Mouse (Mus musculus) limb, embryonic 12.5 days (tissue): ENCODE measurements around the gene Tcf20. TPM values are rescaled to one million over a fixed set of nuclear protein-coding genes. Genes with fewer than 3 reads are reported as not detected.

Source experiments
- ATAC-seq: fragments of 200-750 bp; cut with Nextera tagmentation; 2 replicates; pipeline ENCODE4 v1.8.0; 2017; ENCODE audit warnings: low read depth, moderate TSS enrichment; ENCODE audit not compliant: insufficient number of reproducible peaks, insufficient read depth, low FRiP score, low TSS enrichment
- H3K27ac ChIP-seq: fragments of 300-500 bp; sonication (generic); 2 replicates; pipeline ENCODE4 v1.5.1; 2016; ENCODE audit warnings: mild to moderate bottlenecking, moderate library complexity
- H3K27me3 ChIP-seq: fragments of 300-500 bp; sonication (generic); 2 replicates; pipeline ENCODE4 v1.6.1; 2016; ENCODE audit warnings: mild to moderate bottlenecking, moderate library complexity
- H3K36me3 ChIP-seq: fragments of 300-500 bp; sonication (generic); 2 replicates; pipeline ENCODE4 v1.6.1; 2016; ENCODE audit warnings: mild to moderate bottlenecking, moderate library complexity
- H3K4me1 ChIP-seq: fragments of 300-500 bp; sonication (generic); replicated peaks from 2 replicates; pipeline ENCODE4 v1.6.1; 2016
- H3K4me2 ChIP-seq: fragments of 300-500 bp; sonication (generic); 2 replicates; pipeline ENCODE4 v1.6.1; 2016; ENCODE audit warnings: mild to moderate bottlenecking, moderate library complexity
- H3K4me3 ChIP-seq: fragments of 300-500 bp; sonication (generic); replicated peaks from 2 replicates; pipeline ENCODE4 v1.5.1; 2016; ENCODE audit warnings: mild to moderate bottlenecking
- H3K9ac ChIP-seq: fragments of 300-500 bp; sonication (generic); replicated peaks from 2 replicates; pipeline ENCODE4 v1.6.1; 2016; ENCODE audit warnings: mild to moderate bottlenecking, moderate library complexity
- H3K9me3 ChIP-seq: fragments of 300-500 bp; sonication (generic); 2 replicates; pipeline ENCODE4 v1.6.1; 2016; ENCODE audit warnings: mild to moderate bottlenecking, moderate library complexity
- WGBS: fragments of 180-500 bp; shearing (Covaris S2); methylation state at CpG from one replicate; pipeline ENCODE4 v1.1.7; 2016; 5-methylcytosine and 5-hydroxymethylcytosine counted together
- polyA plus RNA-seq: library from polyadenylated mRNA; unstranded; fragments of >200 nt; fragmentation: Nextera tagmentation; extraction: Ambion mirVana; gene quantifications from 2 replicates; pipeline ENCODE4 v1.2.1, GENCODE M21; 2016

Gene Tcf20
- polyA plus RNA-seq, 1 experiment from 2014 or later: 13.6 TPM

DNA sequence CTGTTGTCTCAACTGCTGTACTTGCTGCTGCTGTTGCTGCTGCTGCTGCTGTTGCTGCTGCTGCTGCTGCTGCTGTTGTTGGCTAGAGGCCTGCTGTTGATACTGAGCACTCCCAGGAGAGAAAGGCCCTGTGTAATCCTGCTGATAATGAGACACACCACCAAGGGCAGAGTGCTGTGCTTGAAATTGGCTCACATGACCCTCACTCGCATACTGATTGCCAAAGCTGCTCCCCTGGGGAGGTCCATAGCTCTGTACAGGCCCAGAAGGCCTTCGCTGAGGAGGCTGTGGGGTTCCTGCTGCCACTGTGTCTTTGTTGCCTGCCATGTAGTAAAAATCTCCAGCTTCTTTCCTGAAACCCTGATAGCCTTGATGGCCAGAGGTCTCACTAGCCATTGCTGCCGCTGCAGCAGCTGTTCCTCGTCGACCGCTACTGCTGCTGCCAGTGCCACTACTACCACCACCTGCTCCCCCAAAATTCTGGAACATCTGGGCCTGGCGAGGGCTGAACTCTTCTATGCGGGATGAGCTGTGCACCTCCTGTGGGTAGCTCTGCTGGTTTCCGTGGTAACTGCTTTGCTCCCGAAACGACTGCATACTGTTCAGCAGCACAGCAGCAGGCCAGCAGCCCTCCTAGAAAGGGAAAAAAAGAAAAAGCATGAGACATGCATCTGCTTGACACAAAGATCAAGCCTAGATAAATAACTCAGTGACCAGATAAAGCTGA is 130.9 kb downstream of the Tcf20 start:
- H3K36me3 ChIP-seq: peaks cover 53% of the 10 kb centered on the region
- ATAC-seq: no peak
- H3K27ac ChIP-seq: no peak overlapping the region
- H3K4me3 ChIP-seq: no peak overlapping the region
- 0 out of 2 replicates have a peak, but pooled peaks cover 3% of the 10 kb centered on the region for H3K4me1 ChIP-seq
- H3K27me3 ChIP-seq: no peaks in the 10 kb centered on the region
- no peak overlapping the region for H3K9ac ChIP-seq
- H3K4me2 ChIP-seq: no peak overlapping the region
- WGBS: 64% methylated on average over 11 of the region's 11 CpGs
- no peaks in the 10 kb centered on the region for H3K9me3 ChIP-seq

DNA sequence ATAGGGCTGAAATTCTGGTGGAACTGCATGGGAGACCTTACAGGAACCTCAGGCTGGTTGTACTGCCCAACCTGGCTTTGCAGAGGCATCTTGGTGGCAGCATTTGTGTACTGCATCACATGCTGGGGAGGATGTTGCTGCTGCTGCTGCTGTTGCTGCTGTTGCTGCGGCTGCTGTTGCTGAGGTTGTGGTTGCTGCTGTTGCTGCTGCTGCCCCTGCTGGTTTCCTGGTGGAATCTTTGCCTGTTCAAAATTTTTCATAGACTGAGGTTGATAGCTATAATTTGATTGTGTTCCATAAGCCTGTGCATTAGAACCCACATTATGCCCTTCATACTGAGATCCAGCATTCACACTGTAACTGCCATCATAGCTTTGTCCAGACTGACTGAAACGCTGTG is 131.6 kb downstream of the Tcf20 start:
- Histone ChIP-seq H3K27me3 (no peaks in the 10 kb centered on the region), H3K4me3 (no peak overlapping the region), H3K36me3 (peaks cover 60% of the 10 kb centered on the region), H3K27ac (no peak overlapping the region), H3K4me1 (0 out of 2 replicates have a peak, but pooled peaks cover 3% of the 10 kb centered on the region), H3K4me2 (no peak overlapping the region), H3K9ac (no peak overlapping the region), H3K9me3 (no peaks in the 10 kb centered on the region)
- 100% methylated on average over 2 of the region's 2 CpGs for WGBS
- ATAC-seq: no peak

DNA sequence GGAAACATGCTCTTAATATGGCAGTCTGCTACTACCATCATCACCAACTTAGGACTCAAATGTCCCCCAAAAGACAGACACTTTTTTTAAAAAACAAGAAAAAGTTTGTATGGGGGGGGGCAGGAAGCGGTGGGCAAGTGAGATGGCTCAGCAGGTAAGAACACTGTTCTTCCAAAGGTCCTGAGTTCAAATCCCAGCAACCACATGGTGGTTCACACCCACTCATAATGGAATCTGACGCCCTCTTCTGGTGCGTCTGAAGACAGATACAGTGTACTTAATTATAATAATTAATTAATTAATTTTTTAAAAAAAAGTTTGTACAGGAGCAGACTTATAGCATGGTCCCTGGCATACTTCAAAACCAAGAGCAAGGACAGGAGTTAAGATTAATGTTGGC is 148.5 kb downstream of the Tcf20 start:
- Histone ChIP-seq H3K36me3 (peaks cover 13% of the 10 kb centered on the region), H3K4me1 (no peaks in the 10 kb centered on the region), H3K4me2 (no peak overlapping the region), H3K4me3 (no peak overlapping the region), H3K27me3 (no peaks in the 10 kb centered on the region), H3K9ac (no peak overlapping the region), H3K27ac (no peak overlapping the region), H3K9me3 (no peaks in the 10 kb centered on the region)
- ATAC-seq: no peak
- WGBS: 93% methylated on average over 3 of the region's 3 CpGs

DNA sequence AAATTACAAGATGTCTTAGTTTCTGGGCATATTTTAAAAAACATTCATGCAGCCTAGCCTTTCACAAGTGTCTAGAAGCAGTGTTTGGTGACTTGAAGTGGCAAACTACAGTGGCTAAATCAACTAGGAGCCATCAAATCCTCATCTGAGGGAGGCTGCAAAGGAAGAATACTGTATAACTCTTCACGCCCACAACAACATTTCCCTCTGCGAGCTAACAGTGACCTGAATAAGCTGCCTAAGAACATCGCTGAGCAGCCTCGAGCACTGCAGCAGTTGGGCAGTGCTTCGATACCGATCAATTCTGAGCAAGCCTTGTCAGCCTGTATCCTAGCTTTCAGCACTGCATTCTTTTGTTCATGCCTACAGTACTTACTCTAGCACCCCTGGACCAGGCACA is 157.8 kb downstream of the Tcf20 start:
- no peak overlapping the region for H3K9ac ChIP-seq
- H3K4me2 ChIP-seq: no peak overlapping the region
- peaks cover 11% of the 10 kb centered on the region for H3K36me3 ChIP-seq
- 90% methylated on average over 6 of the region's 6 CpGs for WGBS
- H3K4me1 ChIP-seq: no peaks in the 10 kb centered on the region
- no peak for ATAC-seq
- H3K27me3 ChIP-seq: no peaks in the 10 kb centered on the region
- no peaks in the 10 kb centered on the region for H3K9me3 ChIP-seq
- no peak overlapping the region for H3K4me3 ChIP-seq
- no peak overlapping the region for H3K27ac ChIP-seq

DNA sequence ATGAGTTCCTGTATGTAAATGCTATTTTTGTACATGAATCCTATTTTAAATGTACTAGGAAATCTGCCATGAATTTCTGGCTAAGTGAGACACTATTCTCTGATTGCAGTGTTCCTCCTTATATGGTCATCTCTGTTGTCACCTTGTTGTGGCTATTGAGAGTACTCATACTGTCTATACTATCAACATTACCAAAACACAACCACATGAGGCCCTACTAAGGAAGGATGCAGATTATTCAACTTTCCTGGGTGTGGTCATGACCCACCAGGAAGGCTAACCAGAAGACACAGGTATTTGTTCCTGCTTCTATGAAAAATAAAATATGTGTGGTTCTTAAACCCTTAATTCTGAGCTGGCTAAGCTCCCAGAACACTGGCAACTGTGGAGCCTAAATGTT is 161.8 kb downstream of the Tcf20 start:
- no peaks in the 10 kb centered on the region for H3K9me3 ChIP-seq
- H3K4me3 ChIP-seq: no peak overlapping the region
- H3K9ac ChIP-seq: no peak overlapping the region
- peaks cover 44% of the 10 kb centered on the region for H3K36me3 ChIP-seq
- no peak for ATAC-seq
- H3K4me1 ChIP-seq: no peaks in the 10 kb centered on the region
- H3K27me3 ChIP-seq: no peaks in the 10 kb centered on the region
- H3K27ac ChIP-seq: no peak overlapping the region
- no peak overlapping the region for H3K4me2 ChIP-seq

DNA sequence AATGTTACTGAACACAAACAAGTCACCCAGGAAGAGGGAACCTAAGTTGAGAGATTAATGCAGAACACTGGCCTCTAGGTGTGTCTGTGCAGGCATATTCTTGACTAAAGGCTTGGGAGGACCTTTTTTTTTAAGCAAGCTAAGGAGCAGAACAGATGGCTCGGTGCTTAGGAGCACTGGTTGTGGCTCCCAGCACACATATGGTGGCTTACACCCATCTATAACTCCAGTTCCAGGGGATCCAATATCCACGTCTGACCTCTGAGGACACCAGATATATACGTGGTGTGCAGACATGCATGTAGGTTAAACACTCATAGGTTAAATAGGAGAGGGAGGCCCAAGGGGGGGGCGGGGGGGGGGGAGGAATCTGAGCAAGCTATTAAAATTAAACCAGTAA is 165.3 kb downstream of the Tcf20 start:
- 58% methylated on average over 3 of the region's 4 CpGs for WGBS
- no peak for ATAC-seq
- no peak overlapping the region for H3K4me3 ChIP-seq
- H3K27ac ChIP-seq: no peak overlapping the region
- H3K36me3 ChIP-seq: peaks cover 55% of the 10 kb centered on the region
- no peaks in the 10 kb centered on the region for H3K9me3 ChIP-seq
- H3K4me2 ChIP-seq: no peak overlapping the region
- H3K4me1 ChIP-seq: no peaks in the 10 kb centered on the region
- no peak overlapping the region for H3K9ac ChIP-seq
- H3K27me3 ChIP-seq: no peaks in the 10 kb centered on the region

DNA sequence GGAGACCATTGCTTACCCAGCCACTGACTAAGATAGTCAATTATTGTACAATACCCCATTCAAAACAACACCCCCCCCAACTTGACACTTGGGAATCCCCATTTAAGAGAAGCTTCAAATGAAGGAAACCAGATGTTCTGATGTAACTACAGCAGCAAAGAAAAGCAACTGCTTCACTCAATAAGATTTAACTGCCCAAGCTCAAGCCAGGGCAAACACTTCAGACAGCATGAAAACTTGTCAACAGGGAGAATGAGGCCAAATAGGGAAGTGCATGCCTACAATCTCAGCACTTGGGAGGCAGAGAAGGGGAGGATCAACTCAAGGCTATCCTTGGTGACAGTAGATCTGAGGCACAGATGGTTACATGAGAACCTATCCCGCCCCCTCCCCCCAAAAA is 166.0 kb downstream of the Tcf20 start:
- no peaks in the 10 kb centered on the region for H3K4me1 ChIP-seq
- no peak for ATAC-seq
- peaks cover 60% of the 10 kb centered on the region for H3K36me3 ChIP-seq
- 80% methylated on average over 1 of the region's 1 CpGs for WGBS
- H3K27me3 ChIP-seq: no peaks in the 10 kb centered on the region
- H3K4me3 ChIP-seq: no peak overlapping the region
- no peak overlapping the region for H3K9ac ChIP-seq
- H3K27ac ChIP-seq: no peak overlapping the region
- H3K9me3 ChIP-seq: no peaks in the 10 kb centered on the region
- H3K4me2 ChIP-seq: no peak overlapping the region

DNA sequence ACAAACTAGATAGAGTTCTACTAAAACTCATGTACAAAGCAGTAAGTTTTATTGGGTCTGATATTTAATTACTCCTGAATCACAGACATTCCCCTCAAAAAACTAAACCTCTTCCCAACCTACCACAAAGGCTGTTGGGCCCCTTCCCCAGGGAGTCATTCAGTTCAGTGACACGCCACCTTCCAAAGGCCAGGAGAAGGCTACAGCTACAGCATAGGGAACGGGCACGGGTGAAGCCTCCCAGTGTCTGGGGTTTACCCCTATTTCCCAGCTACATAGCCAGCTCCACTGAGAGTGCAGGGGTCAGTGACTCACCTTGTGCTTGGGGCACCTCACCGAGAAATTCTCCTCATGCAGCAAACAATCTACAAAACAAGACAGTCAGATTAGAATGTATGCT is 172.4 kb downstream of the Tcf20 start:
- Histone ChIP-seq H3K9me3 (no peaks in the 10 kb centered on the region), H3K4me1 (no peaks in the 10 kb centered on the region), H3K27ac (no peak overlapping the region), H3K36me3 (peaks cover 65% of the 10 kb centered on the region), H3K27me3 (no peaks in the 10 kb centered on the region), H3K4me2 (no peak overlapping the region), H3K9ac (no peak overlapping the region), H3K4me3 (no peak overlapping the region)
- no peak for ATAC-seq
- WGBS: 85% methylated on average over 4 of the region's 4 CpGs

DNA sequence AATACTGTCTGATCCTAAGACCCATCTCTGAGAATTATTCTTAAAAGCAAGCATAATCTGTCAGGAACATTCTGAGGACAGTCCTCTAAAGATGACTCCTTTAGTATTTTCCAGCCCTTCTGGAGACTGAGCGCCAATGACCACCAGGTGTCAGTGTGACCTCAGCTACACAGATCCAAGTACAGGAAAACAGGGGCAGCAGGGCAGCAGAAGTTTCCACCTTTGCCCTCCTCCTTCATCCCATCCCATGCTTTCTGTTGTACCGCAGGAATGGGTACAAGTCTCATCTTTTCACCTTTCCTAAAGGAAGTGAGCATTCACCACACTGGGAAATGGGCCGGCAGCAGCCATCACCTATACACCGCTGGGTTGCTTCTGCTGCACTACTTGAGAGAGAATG is 172.9 kb downstream of the Tcf20 start:
- no peak for ATAC-seq
- Histone ChIP-seq H3K27ac (no peak overlapping the region), H3K4me3 (no peak overlapping the region), H3K9ac (no peak overlapping the region), H3K36me3 (peaks cover 70% of the 10 kb centered on the region), H3K9me3 (no peaks in the 10 kb centered on the region), H3K27me3 (no peaks in the 10 kb centered on the region), H3K4me2 (no peak overlapping the region), H3K4me1 (no peaks in the 10 kb centered on the region)
- 65% methylated on average over 4 of the region's 4 CpGs for WGBS

DNA sequence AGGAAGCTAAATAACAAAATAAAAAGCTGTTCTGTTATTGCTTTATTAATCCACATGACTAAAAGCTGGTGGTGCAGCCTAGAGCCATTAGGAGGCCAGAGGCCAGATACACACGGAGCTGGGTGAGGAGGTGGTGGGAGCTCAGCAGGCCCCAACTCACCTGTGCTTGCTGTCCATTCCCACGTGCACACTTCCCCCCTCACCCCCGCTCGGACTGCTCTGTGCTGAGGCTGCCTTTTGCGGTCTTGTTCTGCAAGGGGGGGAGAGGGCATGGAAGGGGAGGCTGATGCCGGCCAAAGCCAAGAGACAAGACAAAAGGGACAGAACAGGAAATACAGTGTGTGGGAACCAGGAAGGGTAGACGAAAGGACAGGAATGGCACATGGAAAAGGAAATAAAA is 173.4 kb downstream of the Tcf20 start:
- Histone ChIP-seq H3K4me3 (no peak overlapping the region), H3K27me3 (no peaks in the 10 kb centered on the region), H3K4me1 (no peaks in the 10 kb centered on the region), H3K9ac (no peak overlapping the region), H3K27ac (no peak overlapping the region), H3K36me3 (peaks cover 75% of the 10 kb centered on the region), H3K4me2 (no peak overlapping the region), H3K9me3 (no peaks in the 10 kb centered on the region)
- WGBS: 84% methylated on average over 7 of the region's 7 CpGs
- no peak for ATAC-seq

DNA sequence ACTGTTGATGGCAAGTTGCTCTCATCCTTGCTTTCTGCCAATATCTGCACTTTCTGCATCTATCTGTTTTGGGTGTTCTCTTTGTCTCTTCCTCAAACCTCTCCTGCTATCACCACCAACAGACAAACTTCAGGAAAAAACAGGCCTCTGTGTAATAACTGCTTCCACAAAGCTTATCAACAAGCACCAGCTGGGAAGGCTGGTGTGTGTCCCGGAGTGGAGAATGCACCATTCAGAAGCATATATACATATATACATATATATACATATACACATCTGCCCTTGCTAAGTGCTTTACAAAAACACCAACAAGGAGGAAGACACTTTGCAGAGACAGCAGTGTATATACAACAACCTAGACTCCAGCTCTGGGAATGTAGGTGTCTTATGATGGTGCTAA is 177.1 kb downstream of the Tcf20 start:
- H3K4me2 ChIP-seq: no peak overlapping the region
- no peak overlapping the region for H3K4me3 ChIP-seq
- H3K27me3 ChIP-seq: no peaks in the 10 kb centered on the region
- no peak overlapping the region for H3K27ac ChIP-seq
- WGBS: 100% methylated on average over 1 of the region's 1 CpGs
- H3K36me3 ChIP-seq: peaks cover 61% of the 10 kb centered on the region
- no peak for ATAC-seq
- H3K4me1 ChIP-seq: no peaks in the 10 kb centered on the region
- no peaks in the 10 kb centered on the region for H3K9me3 ChIP-seq
- no peak overlapping the region for H3K9ac ChIP-seq

DNA sequence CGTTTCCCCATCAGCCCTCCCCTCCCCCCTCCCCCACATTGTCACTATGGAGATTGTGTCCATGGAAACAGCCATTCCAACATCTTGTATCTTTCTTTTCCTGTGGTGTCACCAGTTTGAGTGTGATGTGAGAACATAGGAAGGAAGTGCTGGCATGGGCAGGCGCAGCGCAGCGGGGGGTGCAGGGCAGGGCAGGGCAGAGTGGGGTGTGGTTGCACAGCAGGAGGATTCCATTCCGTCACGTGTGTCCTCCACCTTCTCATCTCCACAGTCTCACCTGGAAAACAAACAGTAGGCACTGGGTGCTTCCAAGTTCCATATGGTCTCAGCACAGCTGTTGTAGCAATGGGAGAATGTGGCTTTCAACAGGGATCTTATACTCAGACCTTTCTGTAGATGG is 178.2 kb downstream of the Tcf20 start:
- H3K4me1 ChIP-seq: no peaks in the 10 kb centered on the region
- H3K27me3 ChIP-seq: no peaks in the 10 kb centered on the region
- no peak overlapping the region for H3K9ac ChIP-seq
- no peak overlapping the region for H3K27ac ChIP-seq
- H3K4me2 ChIP-seq: no peak overlapping the region
- 86% methylated on average over 6 of the region's 6 CpGs for WGBS
- H3K9me3 ChIP-seq: no peaks in the 10 kb centered on the region
- peaks cover 53% of the 10 kb centered on the region for H3K36me3 ChIP-seq
- no peak overlapping the region for H3K4me3 ChIP-seq
- no peak for ATAC-seq
